Mouse (Mus musculus): ENCODE results near the gene Rmnd1. TPM values are rescaled to one million over a fixed set of nuclear protein-coding genes. Genes with fewer than 3 reads are reported as not detected.

Gene Rmnd1
- total and polyA plus RNA-seq, 3 experiments: 11.8 to 65.5 (median 49.0) TPM

- Histone ChIP-seq H3K9me3 (replicated peaks) (no peaks in the 10 kb centered on the region), H3K4me3 (ENCODE audit: low read depth, low read length) (peak overlapping the region; percentile 80), H3K4me1 (ENCODE audit: insufficient read depth, low read depth, low read length) (peaks cover 49% of the 10 kb centered on the region), H3K36me3 (replicated peaks) (peaks cover 61% of the 10 kb centered on the region), H3K27me3 (ENCODE audit: insufficient read depth, low read length) (no peaks in the 10 kb centered on the region)
- no peak for DNase-seq (ENCODE audit: low spot score)
- ATAC-seq (ENCODE audit: extremely low read depth, insufficient number of reproducible peaks, low FRiP score, poor library complexity, severe bottlenecking): no peak
- TF ChIP-seq GATA1 (IDR thresholded peaks at IDR 0.05; ENCODE audit: borderline replicate concordance, low read length): no peak
- TF ChIP-seq CTCF (IDR thresholded peaks at IDR 0.05; ENCODE audit: low read depth, low read length): no peak
- TF ChIP-seq GATA2 (IDR thresholded peaks at IDR 0.05; ENCODE audit: borderline replicate concordance, low read depth, low read length): no peak
- no peak for TF ChIP-seq POLR2AphosphoS5 (IDR thresholded peaks at IDR 0.05; ENCODE audit: insufficient replicate concordance, low read depth, low read length)
- no peak for TF ChIP-seq TAL1 (conservative IDR thresholded peaks at IDR 0.05; ENCODE audit: low read depth, low read length)
Observed at GRCm38 (mm10) chr10:4431746-4432122, 454 bp downstream of the Rmnd1 start.

- peaks cover 61% of the 10 kb centered on the region for H3K36me3 ChIP-seq (replicated peaks)
- DNase-seq (ENCODE audit: low spot score): no peak
- no peaks in the 10 kb centered on the region for H3K9me3 ChIP-seq (replicated peaks)
- TF ChIP-seq POLR2AphosphoS5 (IDR thresholded peaks at IDR 0.05; ENCODE audit: insufficient replicate concordance, low read depth, low read length): no peak
- no peak for TF ChIP-seq GATA2 (IDR thresholded peaks at IDR 0.05; ENCODE audit: borderline replicate concordance, low read depth, low read length)
- no peak for TF ChIP-seq CTCF (IDR thresholded peaks at IDR 0.05; ENCODE audit: low read depth, low read length)
- no peak for TF ChIP-seq TAL1 (conservative IDR thresholded peaks at IDR 0.05; ENCODE audit: low read depth, low read length)
- TF ChIP-seq GATA1 (IDR thresholded peaks at IDR 0.05; ENCODE audit: borderline replicate concordance, low read length): no peak
- H3K4me1 ChIP-seq (ENCODE audit: insufficient read depth, low read depth, low read length): peaks cover 47% of the 10 kb centered on the region
- no peak for ATAC-seq (ENCODE audit: extremely low read depth, insufficient number of reproducible peaks, low FRiP score, poor library complexity, severe bottlenecking)
- peak overlapping the region; percentile 80 for H3K4me3 ChIP-seq (ENCODE audit: low read depth, low read length)
- no peaks in the 10 kb centered on the region for H3K27me3 ChIP-seq (ENCODE audit: insufficient read depth, low read length)
Observed at GRCm38 (mm10) chr10:4430826-4431225, 1.4 kb downstream of the Rmnd1 start.

GRCm38 (mm10) chr10:4430399-4430798 lies 1.8 kb downstream of the Rmnd1 start:
- TF ChIP-seq GATA1 (IDR thresholded peaks at IDR 0.05; ENCODE audit: borderline replicate concordance, low read length): no peak
- Histone ChIP-seq H3K36me3 (replicated peaks) (peaks cover 61% of the 10 kb centered on the region), H3K4me3 (ENCODE audit: low read depth, low read length) (peak overlapping the region; percentile 80; the same call in 1 of the 2 replicates), H3K27me3 (ENCODE audit: insufficient read depth, low read length) (no peaks in the 10 kb centered on the region), H3K4me1 (ENCODE audit: insufficient read depth, low read depth, low read length) (peaks cover 48% of the 10 kb centered on the region), H3K9me3 (replicated peaks) (no peaks in the 10 kb centered on the region)
- ATAC-seq (ENCODE audit: extremely low read depth, insufficient number of reproducible peaks, low FRiP score, poor library complexity, severe bottlenecking): no peak
- DNase-seq (ENCODE audit: low spot score): no peak

GRCm38 (mm10) chr10:4425245-4425644 lies 6.9 kb downstream of the Rmnd1 start:
- peaks cover 92% of the 10 kb centered on the region for H3K36me3 ChIP-seq (replicated peaks)
- ATAC-seq (ENCODE audit: extremely low read depth, insufficient number of reproducible peaks, low FRiP score, poor library complexity, severe bottlenecking): no peak
- no peaks in the 10 kb centered on the region for H3K27me3 ChIP-seq (ENCODE audit: insufficient read depth, low read length)
- H3K4me1 ChIP-seq (ENCODE audit: insufficient read depth, low read depth, low read length): peaks cover 35% of the 10 kb centered on the region
- TF ChIP-seq GATA2 (IDR thresholded peaks at IDR 0.05; ENCODE audit: borderline replicate concordance, low read depth, low read length) (no peak), TAL1 (conservative IDR thresholded peaks at IDR 0.05; ENCODE audit: low read depth, low read length) (no peak), CTCF (IDR thresholded peaks at IDR 0.05; ENCODE audit: low read depth, low read length) (no peak), GATA1 (IDR thresholded peaks at IDR 0.05; ENCODE audit: borderline replicate concordance, low read length) (no peak), POLR2AphosphoS5 (IDR thresholded peaks at IDR 0.05; ENCODE audit: insufficient replicate concordance, low read depth, low read length) (no peak)
- no peaks in the 10 kb centered on the region for H3K9me3 ChIP-seq (replicated peaks)
- no peak overlapping the region for H3K4me3 ChIP-seq (ENCODE audit: low read depth, low read length)
- no peak for DNase-seq (ENCODE audit: low spot score)

- DNase-seq (ENCODE audit: low spot score) (no peak), ATAC-seq (ENCODE audit: extremely low read depth, insufficient number of reproducible peaks, low FRiP score, poor library complexity, severe bottlenecking) (no peak)
- H3K9me3 ChIP-seq (replicated peaks): no peaks in the 10 kb centered on the region
- H3K36me3 ChIP-seq (replicated peaks): peaks cover 87% of the 10 kb centered on the region
- no peaks in the 10 kb centered on the region for H3K27me3 ChIP-seq (ENCODE audit: insufficient read depth, low read length)
- H3K4me3 ChIP-seq (ENCODE audit: low read depth, low read length): no peak overlapping the region
- H3K4me1 ChIP-seq (ENCODE audit: insufficient read depth, low read depth, low read length): peaks cover 16% of the 10 kb centered on the region
- TF ChIP-seq TAL1 (conservative IDR thresholded peaks at IDR 0.05; ENCODE audit: low read depth, low read length) (no peak), GATA1 (IDR thresholded peaks at IDR 0.05; ENCODE audit: borderline replicate concordance, low read length) (no peak), POLR2AphosphoS5 (IDR thresholded peaks at IDR 0.05; ENCODE audit: insufficient replicate concordance, low read depth, low read length) (no peak), GATA2 (IDR thresholded peaks at IDR 0.05; ENCODE audit: borderline replicate concordance, low read depth, low read length) (no peak), CTCF (IDR thresholded peaks at IDR 0.05; ENCODE audit: low read depth, low read length) (no peak)
Observed at GRCm38 (mm10) chr10:4407191-4407590, 25.0 kb downstream of the Rmnd1 start.

GRCm38 (mm10) chr10:4405511-4405910 lies 26.7 kb downstream of the Rmnd1 start:
- H3K36me3 ChIP-seq (replicated peaks): peaks cover 82% of the 10 kb centered on the region
- no peak for DNase-seq (ENCODE audit: low spot score)

More at GRCm38 (mm10) chr10:4405511-4405910, 26.7 kb downstream of the Rmnd1 start:
- no peak overlapping the region for H3K4me3 ChIP-seq (ENCODE audit: low read depth, low read length)
- no peaks in the 10 kb centered on the region for H3K9me3 ChIP-seq (replicated peaks)
- no peaks in the 10 kb centered on the region for H3K27me3 ChIP-seq (ENCODE audit: insufficient read depth, low read length)
- no peak for TF ChIP-seq GATA1 (IDR thresholded peaks at IDR 0.05; ENCODE audit: borderline replicate concordance, low read length)
- TF ChIP-seq TAL1 (conservative IDR thresholded peaks at IDR 0.05; ENCODE audit: low read depth, low read length): peak; percentile 32; the same call in 1 of the 2 replicates
- H3K4me1 ChIP-seq (ENCODE audit: insufficient read depth, low read depth, low read length): peaks cover 16% of the 10 kb centered on the region
- peak; percentile 70 for ATAC-seq (ENCODE audit: extremely low read depth, insufficient number of reproducible peaks, low FRiP score, poor library complexity, severe bottlenecking)

Measured in G1E (cell line).